Mouse (Mus musculus): Measurements from ENCODE around the gene Baz2b.

- TF ChIP-seq CTCF (IDR thresholded peaks at IDR 0.05 in 2 of 3, conservative IDR thresholded peaks at IDR 0.05 in 1 of 3; ENCODE audit: control insufficient read depth in 1 of 3, insufficient read depth in 1 of 3, low read depth in 2 of 3, low read length in 3 of 3, poor library complexity in 1 of 3, severe bottlenecking in 1 of 3) (no peak), POLR2AphosphoS5 (IDR thresholded peaks at IDR 0.05; ENCODE audit: borderline replicate concordance, low read depth, low read length) (no peak)
These were observed 355.3 kb downstream of the Baz2b start for GRCm38 (mm10) chr2:59854363-59854762.
